Mouse (Mus musculus): ENCODE data around the gene Nipa1. TPM values are rescaled to one million over a fixed set of nuclear protein-coding genes. Genes with fewer than 3 reads are reported as not detected.

The Nipa1 gene
- polyA plus RNA-seq, 1 experiment from 2014 or later = 6.8 TPM

DNA sequence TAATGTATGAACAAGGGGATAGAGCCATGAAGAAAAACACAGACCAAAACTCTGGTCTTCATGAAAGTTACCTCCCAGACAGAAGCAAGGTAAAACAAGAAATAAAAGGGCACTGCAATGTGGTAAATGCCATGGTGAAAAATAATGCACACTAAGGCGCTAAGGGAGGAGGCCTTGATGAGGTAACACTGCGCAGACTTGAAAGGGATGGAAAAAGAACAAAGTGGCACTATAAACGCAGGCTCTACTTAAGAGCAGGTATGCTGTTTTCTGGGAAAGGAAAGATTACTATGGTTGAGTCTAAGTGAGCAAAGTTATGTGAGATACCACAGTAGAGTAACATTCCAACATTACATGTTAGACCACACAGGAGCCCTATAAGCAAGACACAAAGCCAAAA is 60.0 kb downstream of the Nipa1 start:
- Histone ChIP-seq H3K4me1 (peaks cover 11% of the 10 kb centered on the region; the same call in 1 of the 2 replicates), H3K9me3 (no peaks in the 10 kb centered on the region), H3K27ac (no peak overlapping the region), H3K36me3 (peaks cover 17% of the 10 kb centered on the region), H3K4me3 (no peak overlapping the region), H3K27me3 (ENCODE audit: insufficient read depth, poor library complexity, severe bottlenecking) (no peaks in the 10 kb centered on the region)
- WGBS = 91% methylated on average over 3 of the region's 3 CpGs
- no peak for DNase-seq (ENCODE audit: low spot score)

DNA sequence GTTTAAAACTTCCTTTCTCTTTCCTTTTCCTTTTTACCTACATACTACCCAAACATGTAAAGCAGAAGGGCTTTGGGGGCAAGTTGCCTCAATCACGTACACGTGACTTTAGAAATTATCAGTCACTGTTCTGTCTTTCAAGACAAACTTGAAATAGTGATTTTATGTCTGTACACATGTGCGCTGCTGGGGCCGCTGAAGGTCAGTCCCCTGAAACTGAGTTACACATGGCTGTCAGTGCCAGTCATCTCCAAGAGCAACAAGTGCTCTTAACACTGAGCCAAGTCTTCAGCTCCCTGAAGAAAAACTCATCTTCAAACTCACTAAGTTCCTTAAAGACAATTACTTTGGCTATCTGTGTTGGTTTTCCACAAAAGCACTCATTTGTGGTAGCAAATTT is 61.8 kb downstream of the Nipa1 start:
- no peak for DNase-seq (ENCODE audit: low spot score)
- Histone ChIP-seq H3K4me1 (peaks cover 8% of the 10 kb centered on the region; the same call in 1 of the 2 replicates), H3K4me3 (no peak overlapping the region), H3K27ac (no peak overlapping the region), H3K9me3 (no peaks in the 10 kb centered on the region), H3K36me3 (peaks cover 28% of the 10 kb centered on the region), H3K27me3 (ENCODE audit: insufficient read depth, poor library complexity, severe bottlenecking) (no peaks in the 10 kb centered on the region)
- WGBS = 95% methylated on average over 4 of the region's 4 CpGs

DNA sequence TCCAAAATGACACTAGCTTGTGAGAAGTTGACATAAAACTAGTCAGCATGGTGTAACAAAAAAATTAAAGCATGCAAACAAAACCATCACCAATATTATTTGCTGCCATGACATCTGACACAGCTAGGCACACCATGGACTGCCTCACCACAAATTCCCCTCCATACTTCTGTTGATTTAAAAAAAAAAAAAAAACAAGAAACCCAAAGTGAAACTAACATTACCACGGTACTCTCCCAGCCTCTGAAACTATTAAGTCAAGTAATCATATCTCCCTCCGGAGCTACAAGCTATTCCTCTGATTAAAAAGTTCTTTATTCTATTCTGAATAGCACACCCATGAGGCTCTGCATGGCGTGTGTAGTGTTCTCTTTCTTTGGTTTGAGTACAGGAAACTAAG is 62.6 kb downstream of the Nipa1 start:
- DNase-seq (ENCODE audit: low spot score) = no peak
- peaks cover 28% of the 10 kb centered on the region for H3K36me3 ChIP-seq
- H3K4me3 ChIP-seq = no peak overlapping the region
- WGBS = 92% methylated on average over 3 of the region's 3 CpGs
- no peaks in the 10 kb centered on the region for H3K9me3 ChIP-seq
- no peak overlapping the region for H3K27ac ChIP-seq
- 0 out of 2 replicates have a peak, but pooled peaks cover 6% of the 10 kb centered on the region for H3K4me1 ChIP-seq
- no peaks in the 10 kb centered on the region for H3K27me3 ChIP-seq (ENCODE audit: insufficient read depth, poor library complexity, severe bottlenecking)

DNA sequence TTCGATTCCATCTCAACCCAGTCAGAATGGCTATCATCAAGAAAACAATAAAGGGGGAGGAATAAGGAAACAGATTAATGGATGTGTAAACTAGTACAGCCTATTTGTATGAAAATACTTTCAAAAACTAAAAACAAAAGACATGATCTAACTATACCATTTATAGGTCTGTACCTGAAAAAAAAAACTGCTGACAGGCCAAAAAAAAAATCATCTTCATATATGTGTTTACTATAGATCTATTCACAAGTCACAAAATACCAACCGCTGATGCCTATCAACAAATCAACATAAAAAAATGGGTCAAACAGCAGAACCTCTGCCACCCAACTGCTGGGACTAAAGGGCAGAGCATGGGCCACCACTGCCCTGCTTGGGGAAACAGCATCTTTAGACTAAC is 63.7 kb downstream of the Nipa1 start:
- 96% methylated on average over 2 of the region's 2 CpGs for WGBS

DNA sequence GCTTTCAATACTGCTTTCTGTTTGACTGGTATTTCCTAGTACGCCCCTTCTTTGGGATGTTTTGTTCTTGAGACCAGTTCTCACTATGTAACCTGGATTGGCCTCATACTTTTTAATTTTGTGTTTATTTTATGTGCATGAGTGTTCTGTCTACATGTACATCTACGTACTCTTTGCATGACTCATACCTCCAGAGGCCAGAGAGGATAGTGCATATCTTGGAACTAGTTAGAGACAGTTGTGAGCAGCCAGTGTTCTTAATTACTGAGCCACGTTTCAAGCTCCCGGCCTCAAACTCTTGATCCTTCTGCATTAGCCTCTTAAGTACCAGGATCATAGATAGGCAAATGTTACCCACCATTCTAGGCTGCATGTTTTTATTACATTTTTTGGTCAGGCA is 81.4 kb downstream of the Nipa1 start:
- WGBS = 87% methylated on average over 4 of the region's 4 CpGs

More for the DNA sequence above, 63.7 kb downstream of the Nipa1 start:
- H3K27ac ChIP-seq = no peak overlapping the region
- H3K4me1 ChIP-seq = 0 out of 2 replicates have a peak, but pooled peaks cover 5% of the 10 kb centered on the region
- no peaks in the 10 kb centered on the region for H3K27me3 ChIP-seq (ENCODE audit: insufficient read depth, poor library complexity, severe bottlenecking)
- H3K36me3 ChIP-seq = peaks cover 28% of the 10 kb centered on the region
- H3K4me3 ChIP-seq = no peak overlapping the region
- no peaks in the 10 kb centered on the region for H3K9me3 ChIP-seq
- no peak for DNase-seq (ENCODE audit: low spot score)

DNA sequence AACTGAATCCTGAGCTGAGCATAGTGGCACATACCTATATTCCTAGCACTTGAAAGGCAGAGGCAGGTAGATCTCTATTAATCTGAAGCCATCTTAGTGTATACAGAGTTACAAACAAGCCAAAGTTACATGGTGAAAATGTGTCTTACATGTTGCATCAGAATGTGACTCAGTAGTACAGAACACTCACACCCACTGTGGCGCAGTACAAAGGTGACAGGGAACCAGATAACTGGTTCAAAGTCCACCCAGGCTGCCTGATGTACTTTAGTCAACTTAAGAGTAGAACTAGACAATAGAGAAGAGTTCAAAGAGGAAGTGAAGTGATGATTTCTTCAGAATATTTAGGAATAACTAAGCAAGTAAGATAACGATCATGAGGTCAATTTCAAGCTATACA is 84.7 kb downstream of the Nipa1 start:
- H3K36me3 ChIP-seq = peaks cover 22% of the 10 kb centered on the region
- 95% methylated on average over 2 of the region's 2 CpGs for WGBS
- no peaks in the 10 kb centered on the region for H3K4me1 ChIP-seq
- no peaks in the 10 kb centered on the region for H3K9me3 ChIP-seq
- no peaks in the 10 kb centered on the region for H3K27me3 ChIP-seq (ENCODE audit: insufficient read depth, poor library complexity, severe bottlenecking)
- H3K27ac ChIP-seq = no peak overlapping the region
- DNase-seq (ENCODE audit: low spot score) = no peak
- no peak overlapping the region for H3K4me3 ChIP-seq

More for the DNA sequence above, 81.4 kb downstream of the Nipa1 start:
- DNase-seq (ENCODE audit: low spot score) = no peak
- Histone ChIP-seq H3K36me3 (peaks cover 6% of the 10 kb centered on the region; the same call in 1 of the 2 replicates), H3K27ac (no peak overlapping the region), H3K4me1 (no peaks in the 10 kb centered on the region), H3K27me3 (ENCODE audit: insufficient read depth, poor library complexity, severe bottlenecking) (no peaks in the 10 kb centered on the region), H3K4me3 (no peak overlapping the region), H3K9me3 (no peaks in the 10 kb centered on the region)

DNA sequence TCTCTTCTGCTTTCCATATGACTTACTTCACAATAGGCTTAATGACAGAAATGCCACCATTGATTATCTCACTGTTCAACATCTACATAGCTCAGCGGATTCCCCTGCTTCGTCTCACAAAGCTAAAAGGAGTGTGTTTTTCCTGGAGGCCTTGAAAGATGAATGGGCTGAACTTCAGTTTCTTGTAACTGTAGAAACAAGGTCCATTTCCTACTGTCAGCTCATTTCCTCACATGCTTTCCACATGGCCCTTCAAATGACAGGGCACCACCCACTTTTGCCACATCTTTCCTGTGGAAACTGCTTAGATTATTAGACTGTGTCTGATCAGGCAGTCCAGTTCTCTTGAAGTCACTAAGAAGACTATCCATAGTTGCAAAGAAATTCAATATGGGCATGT is 91.1 kb downstream of the Nipa1 start:
- H3K4me1 ChIP-seq = no peaks in the 10 kb centered on the region
- H3K36me3 ChIP-seq = peaks cover 74% of the 10 kb centered on the region

More for the DNA sequence above, 91.1 kb downstream of the Nipa1 start:
- no peak overlapping the region for H3K27ac ChIP-seq
- 74% methylated on average over 2 of the region's 2 CpGs for WGBS
- H3K9me3 ChIP-seq = no peaks in the 10 kb centered on the region
- H3K27me3 ChIP-seq (ENCODE audit: insufficient read depth, poor library complexity, severe bottlenecking) = no peaks in the 10 kb centered on the region
- no peak overlapping the region for H3K4me3 ChIP-seq
- no peak for DNase-seq (ENCODE audit: low spot score)

Other genes starting within 250 kb of the Nipa1 start
- 24.9 and 26.7 TPM in 2 replicates for gene Tubgcp5, start 225.8 kb downstream of the Nipa1 start, polyA plus RNA-seq (2016; fragmentation: Nextera tagmentation; extraction: Ambion mirVana)
- 63.7 and 68.4 TPM in 2 replicates for gene Cyfip1, start 178.2 kb downstream of the Nipa1 start, polyA plus RNA-seq (2016; fragmentation: Nextera tagmentation; extraction: Ambion mirVana)
- gene Nipa2, start 57.5 kb downstream of the Nipa1 start, polyA plus RNA-seq (2016; fragmentation: Nextera tagmentation; extraction: Ambion mirVana) = 41.3 and 45.2 TPM in 2 replicates
- gene Herc2, start 30.2 kb upstream of the Nipa1 start, polyA plus RNA-seq (2016; fragmentation: Nextera tagmentation; extraction: Ambion mirVana) = 18.1 and 20.8 TPM in 2 replicates
- gene Oca2, start 219.8 kb upstream of the Nipa1 start, polyA plus RNA-seq (2016; fragmentation: Nextera tagmentation; extraction: Ambion mirVana) = 0.11 TPM in 1 of 2 replicates, not detected in the other

Data from heart, embryonic 10.5 days (tissue).